Mouse (Mus musculus) embryonic fibroblast, embryonic 13.5 days (primary cell): ENCODE data around the gene Ovol2.

Source experiments
- CTCF ChIP-seq: IDR thresholded peaks from 2 replicates; pipeline ENCODE4 v1.5.1; 2011; ENCODE audit warnings: mild to moderate bottlenecking, control low read depth, low read length, moderate library complexity, borderline replicate concordance; ENCODE audit not compliant: insufficient read depth
- POLR2A ChIP-seq: IDR thresholded peaks from 2 replicates; pipeline ENCODE4 v1.6.1; 2011; ENCODE audit warnings: low read depth, mild to moderate bottlenecking, control low read depth, low read length, moderate library complexity

DNA sequence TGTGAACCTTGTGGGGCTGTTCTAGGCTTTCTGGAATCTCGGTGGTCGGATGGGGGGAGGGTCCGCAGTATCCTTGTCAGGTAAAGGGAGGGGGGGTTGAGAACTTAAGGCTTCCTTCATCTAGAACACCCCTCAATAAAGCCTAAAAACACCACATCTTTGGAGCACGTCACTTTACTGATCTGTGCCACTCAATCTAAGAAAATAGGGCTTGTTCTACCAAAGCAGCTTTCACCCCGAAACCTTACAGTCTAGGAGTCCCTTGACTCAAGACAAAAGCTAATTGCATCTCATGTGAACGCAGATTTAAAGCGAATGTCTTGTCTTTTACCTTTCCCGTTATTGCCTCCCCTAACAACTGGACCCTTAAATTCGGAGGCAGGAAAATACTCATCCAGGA lies 540 bp upstream of the Ovol2 start:
- TF ChIP-seq POLR2A (no peak), CTCF (no peak)
